Mouse (Mus musculus) ES-E14 (cell line): Measurements from ENCODE around the gene Ube2k.

Experiments
- CHD2 ChIP-seq: IDR thresholded peaks from 2 replicates; pipeline ENCODE4 v1.6.1; 2014; ENCODE audit warnings: mild to moderate bottlenecking, low read depth, low read length, inconsistent platforms
- ZC3H11A ChIP-seq: IDR thresholded peaks from 2 replicates; pipeline ENCODE4 v1.6.1; 2012; ENCODE audit warnings: low read depth, mild to moderate bottlenecking, inconsistent platforms, low read length, borderline replicate concordance
- ZNF384 ChIP-seq: IDR thresholded peaks from 2 replicates; pipeline ENCODE4 v1.6.1; 2012; ENCODE audit warnings: low read depth, low read length, inconsistent platforms

DNA sequence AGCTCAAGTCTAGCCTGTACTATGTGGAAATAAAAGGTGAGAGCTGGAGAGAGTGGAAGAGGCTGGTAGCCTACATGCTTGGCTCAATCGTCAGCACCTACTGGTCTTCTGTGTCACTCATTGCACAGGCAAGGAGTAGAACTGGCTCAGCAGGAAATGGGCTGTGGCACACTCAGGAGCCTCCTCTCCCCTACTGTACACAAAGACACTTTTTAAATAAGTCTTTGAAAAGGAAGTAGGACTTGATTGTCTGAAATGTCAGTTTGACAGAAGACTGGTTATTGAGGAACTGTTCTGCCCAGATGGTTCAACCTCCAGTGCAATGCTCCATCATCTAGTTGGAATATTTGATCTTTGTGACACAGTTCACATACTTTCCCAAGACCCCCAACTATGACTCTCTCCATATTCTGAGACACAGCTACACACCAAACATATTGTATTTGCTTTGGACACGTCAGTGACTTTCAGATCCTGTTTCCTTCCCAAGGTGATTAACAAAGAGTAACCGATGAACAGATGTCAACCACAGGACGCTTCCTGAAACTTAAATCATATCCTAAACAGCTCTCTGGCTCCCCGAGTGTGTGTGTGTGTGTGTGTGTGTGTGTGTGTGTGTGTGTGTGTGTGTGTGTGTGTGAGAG lies 22.3 kb upstream of the Ube2k start:
- no peak for TF ChIP-seq CHD2
- TF ChIP-seq ZNF384 = no peak
- TF ChIP-seq ZC3H11A = no peak
